Mouse (Mus musculus): ENCODE data around the gene BC005537. TPM values are rescaled to one million over a fixed set of nuclear protein-coding genes. Genes with fewer than 3 reads are reported as not detected.
A peak's percentile ranks its signal among the peaks of the same experiment; 100 is the strongest.

Gene BC005537
- total and polyA plus RNA-seq, 2 experiments from 2014 or later: 16.3 to 52.2 TPM

DNA sequence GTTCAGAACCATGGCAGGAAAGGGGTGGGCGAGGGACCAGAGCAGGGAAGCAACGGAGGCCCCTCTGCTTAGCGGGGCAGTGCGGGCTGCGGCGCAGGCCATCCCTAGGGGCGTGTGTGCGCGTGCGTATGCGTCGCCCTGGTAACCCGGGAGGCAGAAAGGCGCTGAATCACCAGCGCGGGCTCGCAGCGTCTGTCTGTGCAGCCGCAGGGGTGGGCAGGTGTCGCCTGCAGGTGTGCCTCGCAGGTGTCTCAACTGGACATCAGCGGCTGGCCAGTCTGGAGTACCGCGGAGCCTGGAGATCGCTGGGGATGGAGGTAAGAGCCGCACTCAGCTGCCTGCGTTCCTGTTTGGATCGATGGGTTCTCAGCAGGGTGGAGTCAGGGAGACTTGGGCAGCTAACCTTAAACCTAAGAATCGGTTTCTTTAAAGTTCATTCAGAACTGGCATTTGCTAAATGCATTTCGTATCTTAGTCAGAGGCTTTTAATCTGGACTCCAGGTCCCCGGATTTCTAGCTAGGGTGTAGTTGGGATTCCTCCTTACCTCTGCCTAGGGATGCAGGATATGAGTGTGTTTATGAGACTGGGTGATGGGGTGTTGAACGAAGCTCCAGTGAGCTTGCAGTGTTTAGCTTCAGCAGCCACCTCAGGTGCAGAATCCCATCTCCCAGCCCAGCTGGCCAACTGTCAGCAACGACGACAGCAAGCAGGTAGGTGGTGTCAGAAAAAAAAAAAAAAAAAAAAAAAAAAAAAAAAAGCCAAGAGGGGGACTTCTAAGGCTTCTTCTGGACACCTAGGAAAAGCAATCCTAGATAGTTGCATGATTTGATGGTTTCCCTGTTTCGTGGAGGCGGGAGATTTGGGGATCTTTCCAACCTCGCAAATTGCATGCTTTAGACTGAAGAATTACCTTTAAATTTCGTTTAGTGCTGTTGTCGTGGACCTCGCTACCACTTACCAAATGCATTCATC, 43.8 kb downstream of the BC005537 start, which contains the start of gene D130043K22Rik:
Gene D130043K22Rik (plus strand): TSS at position 153 of the 973 bp plus-strand sequence.
- 8% methylated on average over 40 of the region's 40 CpGs for WGBS
- peak within 1 kb of the TSS; percentile 57; the same call in 1 of the 2 replicates for H3K27ac ChIP-seq (ENCODE audit: low read depth, low read length)
- H3K4me1 ChIP-seq (ENCODE audit: insufficient read depth, low read length): no peaks in the 10 kb centered on the region
- TF ChIP-seq CTCF (IDR thresholded peaks at IDR 0.05): no peak
- H3K36me3 ChIP-seq (ENCODE audit: insufficient read depth, low read length): no peaks in the 10 kb centered on the region; the same call in 1 of the 2 replicates
- DNase-seq (ENCODE audit: low spot score) (peak; percentile 62), ATAC-seq (ENCODE audit: low FRiP score) (peak; percentile 84)
- H3K9me3 ChIP-seq (ENCODE audit: low read length): no peaks in the 10 kb centered on the region
- peak within 1 kb of the TSS; percentile 69 for H3K4me2 ChIP-seq (ENCODE audit: low read depth, low read length, poor library complexity, severe bottlenecking)
- H3K27me3 ChIP-seq (ENCODE audit: insufficient read depth, low read length): no peaks in the 10 kb centered on the region
- H3K9ac ChIP-seq (replicated peaks; ENCODE audit: low read length, poor library complexity, severe bottlenecking): peak within 1 kb of the TSS; percentile 44
- peak within 1 kb of the TSS; percentile 58 for H3K4me3 ChIP-seq (ENCODE audit: low read depth, low read length)

DNA sequence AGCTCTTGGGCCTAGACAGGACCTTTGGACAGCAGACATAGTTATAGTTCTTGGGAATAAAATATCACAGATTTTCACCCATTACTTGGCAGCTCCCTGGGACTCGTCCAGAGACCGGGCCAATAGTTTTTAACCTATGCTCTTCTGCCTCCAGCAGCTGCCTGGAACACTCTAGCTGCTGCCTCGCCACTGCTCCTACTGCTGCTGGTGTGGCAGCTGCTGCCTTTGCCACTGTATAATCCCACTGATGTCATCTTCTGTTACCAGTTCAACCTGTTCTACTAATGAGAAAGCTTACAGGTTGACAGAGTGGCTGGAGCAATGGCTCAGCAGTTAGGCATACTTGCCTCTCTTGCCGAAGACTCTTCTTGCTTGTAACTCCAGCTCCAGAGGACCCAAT, 47.9 kb downstream of the BC005537 start:
- Histone ChIP-seq H3K27ac (ENCODE audit: low read depth, low read length) (no peak overlapping the region), H3K27me3 (ENCODE audit: insufficient read depth, low read length) (no peaks in the 10 kb centered on the region), H3K9me3 (ENCODE audit: low read length) (no peaks in the 10 kb centered on the region), H3K9ac (replicated peaks; ENCODE audit: low read length, poor library complexity, severe bottlenecking) (no peak overlapping the region), H3K36me3 (ENCODE audit: insufficient read depth, low read length) (no peaks in the 10 kb centered on the region), H3K4me1 (ENCODE audit: insufficient read depth, low read length) (no peaks in the 10 kb centered on the region), H3K4me3 (ENCODE audit: low read depth, low read length) (no peak overlapping the region), H3K4me2 (ENCODE audit: low read depth, low read length, poor library complexity, severe bottlenecking) (no peak overlapping the region)
- TF ChIP-seq CTCF (IDR thresholded peaks at IDR 0.05): no peak
- DNase-seq (ENCODE audit: low spot score) (no peak), ATAC-seq (ENCODE audit: low FRiP score) (no peak)
- WGBS: 85% methylated on average over 4 of the region's 4 CpGs

DNA sequence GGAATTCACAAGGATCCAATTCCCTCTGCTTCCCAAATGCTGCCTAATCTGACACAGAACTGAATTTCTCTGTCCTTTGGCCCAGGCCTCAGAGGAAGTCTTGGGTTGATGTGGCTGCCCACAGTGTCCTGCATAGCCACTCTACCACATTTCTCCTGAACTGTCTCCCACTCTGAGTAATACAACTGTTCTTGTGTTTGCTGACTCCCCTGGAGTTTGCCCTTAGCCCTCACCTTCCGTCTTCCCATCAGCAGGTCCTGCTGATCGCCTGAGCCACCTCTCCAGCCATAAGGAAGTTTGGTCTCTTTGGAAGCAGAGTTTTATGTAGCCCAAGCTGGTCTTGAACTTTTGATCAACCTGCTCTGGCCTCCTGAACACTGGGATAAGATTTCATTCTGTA, 50.5 kb downstream of the BC005537 start:
- Histone ChIP-seq H3K27me3 (ENCODE audit: insufficient read depth, low read length) (no peaks in the 10 kb centered on the region), H3K36me3 (ENCODE audit: insufficient read depth, low read length) (peaks cover 4% of the 10 kb centered on the region), H3K4me2 (ENCODE audit: low read depth, low read length, poor library complexity, severe bottlenecking) (no peak overlapping the region), H3K9ac (replicated peaks; ENCODE audit: low read length, poor library complexity, severe bottlenecking) (no peak overlapping the region), H3K4me3 (ENCODE audit: low read depth, low read length) (no peak overlapping the region), H3K27ac (ENCODE audit: low read depth, low read length) (no peak overlapping the region), H3K4me1 (ENCODE audit: insufficient read depth, low read length) (no peaks in the 10 kb centered on the region), H3K9me3 (ENCODE audit: low read length) (no peaks in the 10 kb centered on the region)
- WGBS: 84% methylated on average over 2 of the region's 2 CpGs
- ATAC-seq (ENCODE audit: low FRiP score): no peak
- no peak for DNase-seq (ENCODE audit: low spot score)
- TF ChIP-seq CTCF (IDR thresholded peaks at IDR 0.05): no peak

DNA sequence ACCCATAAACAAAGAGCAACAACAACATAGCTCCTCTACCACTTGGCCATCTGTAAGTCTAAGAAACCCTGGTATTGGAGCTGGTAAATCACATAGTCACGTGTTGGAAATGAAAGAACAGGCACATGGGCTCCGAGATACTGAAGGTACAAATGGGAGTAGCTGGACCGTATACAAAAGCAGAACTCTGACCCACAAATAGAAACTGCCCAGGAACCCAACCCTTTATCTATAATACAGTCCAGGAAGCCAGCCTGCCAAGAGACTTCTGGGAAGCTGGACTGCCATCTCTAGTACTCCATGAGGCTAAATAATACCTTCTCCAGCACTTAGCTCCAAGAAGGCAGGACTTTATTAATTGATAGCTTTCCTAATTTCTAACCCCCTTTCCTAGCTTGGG, 51.1 kb downstream of the BC005537 start:
- H3K27ac ChIP-seq (ENCODE audit: low read depth, low read length): no peak overlapping the region
- no peak for DNase-seq (ENCODE audit: low spot score)
- ATAC-seq (ENCODE audit: low FRiP score): no peak
- H3K9ac ChIP-seq (replicated peaks; ENCODE audit: low read length, poor library complexity, severe bottlenecking): no peak overlapping the region
- no peaks in the 10 kb centered on the region for H3K4me1 ChIP-seq (ENCODE audit: insufficient read depth, low read length)
- peaks cover 7% of the 10 kb centered on the region for H3K36me3 ChIP-seq (ENCODE audit: insufficient read depth, low read length)
- no peak overlapping the region for H3K4me3 ChIP-seq (ENCODE audit: low read depth, low read length)
- whole genome bisulfite sequencing: 82% methylated on average over 3 of the region's 3 CpGs
- H3K9me3 ChIP-seq (ENCODE audit: low read length): no peaks in the 10 kb centered on the region
- no peaks in the 10 kb centered on the region for H3K27me3 ChIP-seq (ENCODE audit: insufficient read depth, low read length)
- no peak for TF ChIP-seq CTCF (IDR thresholded peaks at IDR 0.05)
- no peak overlapping the region for H3K4me2 ChIP-seq (ENCODE audit: low read depth, low read length, poor library complexity, severe bottlenecking)

DNA sequence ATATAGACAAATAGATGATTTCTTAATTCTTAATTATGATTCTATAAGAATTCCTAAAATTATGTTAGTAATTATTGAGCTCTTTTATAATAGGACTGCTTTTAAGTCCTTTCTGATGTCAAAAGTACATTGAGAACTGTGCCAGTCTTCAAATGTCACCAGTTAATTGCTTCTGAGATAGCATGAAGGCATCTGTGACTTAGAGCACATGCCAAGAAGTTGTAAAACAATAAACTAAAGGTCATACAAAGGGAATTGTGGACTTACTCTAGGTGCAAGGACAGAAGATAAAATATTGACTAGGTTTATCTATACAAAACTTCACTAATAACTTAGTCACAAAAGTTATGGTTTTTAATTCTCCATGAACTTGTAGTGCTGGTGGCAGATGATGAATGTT, 57.7 kb downstream of the BC005537 start:
- H3K36me3 ChIP-seq (ENCODE audit: insufficient read depth, low read length): peaks cover 12% of the 10 kb centered on the region
- no peaks in the 10 kb centered on the region for H3K27me3 ChIP-seq (ENCODE audit: insufficient read depth, low read length)
- no peak for TF ChIP-seq CTCF (IDR thresholded peaks at IDR 0.05)
- no peak overlapping the region for H3K4me3 ChIP-seq (ENCODE audit: low read depth, low read length)
- no peak overlapping the region for H3K4me2 ChIP-seq (ENCODE audit: low read depth, low read length, poor library complexity, severe bottlenecking)
- no peaks in the 10 kb centered on the region for H3K9me3 ChIP-seq (ENCODE audit: low read length)
- H3K27ac ChIP-seq (ENCODE audit: low read depth, low read length): no peak overlapping the region
- H3K9ac ChIP-seq (replicated peaks; ENCODE audit: low read length, poor library complexity, severe bottlenecking): no peak overlapping the region
- DNase-seq (ENCODE audit: low spot score) (no peak), ATAC-seq (ENCODE audit: low FRiP score) (no peak)
- H3K4me1 ChIP-seq (ENCODE audit: insufficient read depth, low read length): no peaks in the 10 kb centered on the region

DNA sequence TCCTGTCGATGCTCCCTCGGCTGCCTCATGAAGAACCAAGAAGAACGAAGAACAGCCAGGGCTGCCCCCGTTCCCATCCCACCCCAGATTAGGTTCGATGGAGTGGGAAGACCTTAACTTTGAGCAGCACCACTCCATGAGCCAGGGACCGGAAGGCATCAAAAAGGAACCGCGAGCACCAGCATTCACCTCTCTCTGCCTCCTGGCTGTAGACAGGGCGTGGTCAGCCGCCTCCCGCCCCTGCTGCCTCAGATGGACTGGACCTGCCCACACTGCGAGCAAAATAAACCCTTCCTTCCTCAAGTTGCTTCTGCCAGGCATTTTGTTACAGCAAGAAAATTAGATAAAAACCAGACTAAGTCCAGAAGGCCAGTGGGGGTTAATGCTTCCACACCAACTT, 59.6 kb downstream of the BC005537 start:
- Histone ChIP-seq H3K27me3 (ENCODE audit: insufficient read depth, low read length) (no peaks in the 10 kb centered on the region), H3K36me3 (ENCODE audit: insufficient read depth, low read length) (peaks cover 12% of the 10 kb centered on the region), H3K4me2 (ENCODE audit: low read depth, low read length, poor library complexity, severe bottlenecking) (no peak overlapping the region), H3K9ac (replicated peaks; ENCODE audit: low read length, poor library complexity, severe bottlenecking) (no peak overlapping the region), H3K4me3 (ENCODE audit: low read depth, low read length) (no peak overlapping the region), H3K9me3 (ENCODE audit: low read length) (no peaks in the 10 kb centered on the region), H3K27ac (ENCODE audit: low read depth, low read length) (no peak overlapping the region), H3K4me1 (ENCODE audit: insufficient read depth, low read length) (no peaks in the 10 kb centered on the region)
- WGBS: 77% methylated on average over 12 of the region's 12 CpGs
- ATAC-seq (ENCODE audit: low FRiP score) (no peak), DNase-seq (ENCODE audit: low spot score) (no peak)
- no peak for TF ChIP-seq CTCF (IDR thresholded peaks at IDR 0.05)

Measured in midbrain, postnatal 0 days (tissue).